Mouse (Mus musculus): ENCODE measurements around the gene Gm9125.
"Not testable (repeated sequence)": the region's sequence is repeated elsewhere in the genome, so short reads cannot be mapped to it uniquely, and the experiment has no call there.

DNA sequence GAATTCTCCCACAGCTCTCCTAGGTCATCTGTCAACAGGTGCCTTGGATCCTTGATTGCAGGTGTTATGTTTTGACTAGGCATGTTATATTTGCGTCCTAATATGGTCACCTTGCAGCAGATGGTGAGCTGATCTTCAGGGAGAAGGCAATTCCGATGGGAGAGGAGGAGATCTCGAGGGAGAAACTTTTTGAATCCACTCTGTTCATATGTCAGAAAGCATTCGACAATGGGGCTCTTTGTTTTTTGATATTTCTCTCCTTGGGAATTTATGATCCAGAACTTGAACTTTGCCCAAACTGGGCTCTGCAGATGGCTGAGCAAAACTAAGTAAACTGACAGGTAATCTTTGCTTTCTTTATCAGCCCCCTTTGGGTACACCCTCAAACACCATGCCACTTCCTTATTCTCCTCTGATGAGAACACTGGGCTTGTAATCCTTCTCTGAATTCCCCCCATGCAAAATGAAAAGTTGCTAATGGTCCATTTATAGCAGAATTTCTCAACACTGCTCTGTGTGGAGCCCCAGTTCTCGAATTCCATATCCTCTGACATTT lies 5.0 kb downstream of the Gm9125 start:
- TF ChIP-seq CTCF (IDR thresholded peaks at IDR 0.05; ENCODE audit: low read depth); EP300 (optimal IDR thresholded peaks at IDR 0.05): not testable (repeated sequence)

All from stomach, postnatal 0 days (tissue).